Mouse (Mus musculus) megakaryocyte, adult 5-6 weeks (primary cell): ENCODE data around the gene Exosc5. TPM values are rescaled to one million over a fixed set of nuclear protein-coding genes. Genes with fewer than 3 reads are reported as not detected.
A peak's percentile ranks its signal among the peaks of the same experiment; 100 is the strongest.

Experiments
- ATAC-seq: 2 replicates; pipeline ENCODE4 v1.8.0; 2016; ENCODE audit warnings: mild to moderate bottlenecking, inconsistent platforms; ENCODE audit not compliant: poor library complexity, severe bottlenecking
- total RNA-seq, 2 experiments: library from RNA; stranded (forward) in 1 of 2; stranded (reverse) in 1 of 2; fragments of 153-499, 151-499 nt in 1 of 2; fragments of 221-1000, 200-1000 nt in 1 of 2; gene quantifications; 2 replicates each; pipeline versions ENCODE4 v1.2.3 to v1.2.4; 2015 to 2017

Exosc5 gene
- total RNA-seq (2015) (31.5 and 33.7 TPM in 2 replicates), total RNA-seq (2017) (19.4 and 20.9 TPM in 2 replicates)

DNA sequence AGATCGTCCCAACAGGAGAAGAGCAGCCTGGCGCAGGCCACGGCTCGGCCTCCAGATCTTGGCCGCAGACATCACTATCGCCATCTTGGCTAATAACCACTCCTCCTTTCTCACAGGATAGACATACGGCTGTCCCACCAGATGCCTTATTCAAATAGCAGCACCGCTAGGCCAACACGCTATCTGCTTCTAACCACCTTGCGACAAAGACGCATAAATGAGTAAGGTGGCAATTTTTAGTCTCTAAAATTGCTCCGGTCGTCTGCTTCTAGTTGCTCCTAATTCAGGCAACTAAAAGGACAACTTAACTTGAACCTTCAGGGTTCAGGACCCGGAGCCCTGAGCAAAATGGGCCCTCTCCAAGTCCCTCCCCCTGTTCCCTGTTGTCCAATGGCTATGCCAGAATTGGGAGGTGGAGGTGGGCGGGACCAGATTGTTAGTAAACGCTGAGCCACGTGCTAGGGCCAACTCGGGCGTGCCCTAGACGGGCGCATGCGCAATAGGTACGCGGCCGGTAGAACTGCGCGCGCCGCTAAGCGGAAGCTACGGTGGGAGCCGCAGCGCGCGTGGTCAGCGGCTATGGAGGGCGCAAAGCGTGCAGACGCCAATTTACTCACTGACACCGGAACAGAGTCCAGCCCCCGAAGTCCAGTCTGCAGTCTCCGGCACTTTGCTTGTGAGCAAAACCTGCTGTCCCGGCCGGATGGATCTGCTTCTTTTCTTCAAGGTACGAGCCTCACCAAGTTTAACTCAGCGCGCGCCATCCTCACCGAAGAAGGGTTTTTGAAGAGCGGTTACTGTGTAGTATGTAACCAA is at the start of gene Exosc5, which contains the start of gene Bckdha:
Gene Exosc5 (plus strand): TSS at position 508 of the 816 bp plus-strand sequence.
Gene Bckdha (minus strand): TSS at position 325 of the 816 bp plus-strand sequence.
- ATAC-seq, result peak; percentile 99

DNA sequence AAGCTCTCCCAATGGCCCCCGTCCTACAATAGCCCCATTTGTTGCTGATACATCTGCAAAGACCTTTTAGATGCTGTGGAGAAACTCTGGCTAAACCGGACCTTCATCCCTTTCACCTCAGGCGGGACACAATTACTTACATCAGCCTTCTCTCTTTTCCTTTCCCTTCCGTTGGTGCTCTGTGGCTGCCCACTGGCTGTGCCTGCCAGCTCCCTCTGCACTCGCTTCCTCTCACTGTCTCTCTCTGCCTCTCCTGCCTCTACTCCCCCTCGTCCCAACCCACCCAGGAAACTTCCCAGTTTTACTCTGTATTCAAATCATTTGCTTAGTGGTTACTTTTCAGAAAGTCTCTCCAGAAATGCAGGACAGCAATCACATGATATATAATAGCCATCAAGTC is 48.9 kb upstream of the Exosc5 start:
- no peak for ATAC-seq

DNA sequence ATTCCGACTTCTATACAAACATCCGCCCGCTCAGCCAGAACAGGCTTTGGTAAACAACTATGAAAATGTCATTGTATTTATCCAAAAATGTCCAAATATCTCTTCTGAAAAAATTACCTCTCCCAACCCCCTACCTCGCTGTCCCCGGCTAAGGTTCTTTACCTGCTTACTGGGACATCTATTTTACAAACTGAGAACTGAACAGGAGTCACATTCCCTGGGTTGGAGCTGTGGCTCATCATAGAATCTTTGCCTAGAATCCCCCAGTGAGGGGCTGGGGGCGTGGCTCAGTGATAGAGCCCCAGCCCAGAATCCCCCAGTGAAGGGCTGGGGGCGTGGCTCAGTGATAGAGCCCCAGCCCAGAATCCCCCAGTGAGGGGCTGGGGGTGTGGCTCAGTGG is 47.5 kb upstream of the Exosc5 start:
- ATAC-seq, result no peak

DNA sequence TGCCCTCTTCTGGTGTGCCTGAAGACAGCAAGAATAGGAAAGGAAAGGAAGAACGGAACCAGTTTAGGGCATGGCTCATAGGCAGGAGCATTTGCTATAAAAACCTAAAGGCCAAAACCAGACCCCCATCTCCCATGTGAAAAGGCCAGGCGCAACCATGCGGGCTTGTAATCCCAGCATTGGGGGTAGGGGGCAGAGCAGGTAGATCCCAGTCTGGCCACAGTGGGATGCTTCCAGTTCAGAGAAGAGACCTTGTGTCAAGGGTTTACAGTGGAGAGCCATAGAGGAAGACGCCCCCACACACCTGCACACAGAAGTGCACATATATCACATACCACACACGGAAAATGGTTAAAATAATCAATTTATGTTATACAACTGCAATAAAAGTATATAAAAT is 44.9 kb upstream of the Exosc5 start:
- ATAC-seq, result no peak

DNA sequence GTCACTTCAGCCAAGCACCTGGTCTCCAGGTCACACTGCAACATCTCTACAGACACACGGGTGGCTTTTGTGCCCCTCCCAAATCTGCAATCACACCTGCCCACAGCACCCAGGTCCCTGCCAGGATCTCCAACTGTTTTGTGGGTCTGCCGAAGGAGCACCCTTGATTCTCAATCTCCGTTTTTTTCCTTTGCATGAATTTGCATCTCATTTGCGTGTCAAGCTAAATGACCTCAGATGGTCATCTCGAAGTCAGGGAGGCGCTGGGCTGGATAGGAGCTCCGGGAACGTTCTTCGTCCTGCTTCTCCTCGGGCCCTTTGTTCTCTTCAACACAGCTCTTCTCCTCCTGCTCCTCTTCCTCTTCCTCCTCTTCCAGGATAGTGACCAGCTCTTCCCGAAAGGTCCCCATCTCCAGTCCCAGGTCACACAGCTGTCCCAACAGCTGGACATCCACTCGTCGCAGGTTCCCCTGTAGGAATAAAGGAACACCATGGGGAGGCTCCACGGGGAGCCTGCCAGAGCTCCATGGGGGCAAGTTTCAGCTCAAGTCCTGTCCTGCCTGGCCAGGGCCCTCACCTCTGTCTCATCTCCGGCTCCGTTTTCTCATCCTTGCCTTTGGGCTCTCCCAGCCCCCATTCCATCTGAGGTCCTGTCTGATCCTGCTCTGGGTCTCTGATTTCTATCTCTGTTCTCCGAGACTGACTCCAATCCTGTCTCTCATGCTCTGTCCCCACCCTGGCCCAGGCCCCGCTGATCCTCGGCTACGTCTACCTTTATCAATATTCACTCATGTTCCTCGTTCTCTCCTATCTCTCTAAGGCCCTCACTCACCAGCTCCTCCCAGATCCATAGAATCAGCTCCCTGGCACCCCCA is 43.9 kb upstream of the Exosc5 start:
- no peak for ATAC-seq

DNA sequence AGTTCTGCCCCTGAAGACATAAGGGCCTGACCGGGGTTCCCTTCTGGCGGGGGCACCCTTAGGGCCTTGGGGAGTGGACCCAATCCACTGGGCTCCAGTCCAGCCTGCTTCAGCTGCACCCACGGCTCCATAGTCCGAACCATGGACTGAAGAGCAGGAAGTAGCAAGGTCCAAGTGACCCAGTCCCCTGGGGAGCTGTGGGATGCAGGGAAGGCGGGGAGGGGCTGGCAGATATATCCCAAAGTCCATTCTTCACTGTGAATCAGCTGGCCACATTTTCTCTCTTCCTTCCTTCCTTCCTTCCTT is 43.3 kb upstream of the Exosc5 start, which contains the start of gene Erich4:
Gene Erich4 (minus strand): TSS at position 187 of the 306 bp plus-strand sequence.
- no peak for ATAC-seq

DNA sequence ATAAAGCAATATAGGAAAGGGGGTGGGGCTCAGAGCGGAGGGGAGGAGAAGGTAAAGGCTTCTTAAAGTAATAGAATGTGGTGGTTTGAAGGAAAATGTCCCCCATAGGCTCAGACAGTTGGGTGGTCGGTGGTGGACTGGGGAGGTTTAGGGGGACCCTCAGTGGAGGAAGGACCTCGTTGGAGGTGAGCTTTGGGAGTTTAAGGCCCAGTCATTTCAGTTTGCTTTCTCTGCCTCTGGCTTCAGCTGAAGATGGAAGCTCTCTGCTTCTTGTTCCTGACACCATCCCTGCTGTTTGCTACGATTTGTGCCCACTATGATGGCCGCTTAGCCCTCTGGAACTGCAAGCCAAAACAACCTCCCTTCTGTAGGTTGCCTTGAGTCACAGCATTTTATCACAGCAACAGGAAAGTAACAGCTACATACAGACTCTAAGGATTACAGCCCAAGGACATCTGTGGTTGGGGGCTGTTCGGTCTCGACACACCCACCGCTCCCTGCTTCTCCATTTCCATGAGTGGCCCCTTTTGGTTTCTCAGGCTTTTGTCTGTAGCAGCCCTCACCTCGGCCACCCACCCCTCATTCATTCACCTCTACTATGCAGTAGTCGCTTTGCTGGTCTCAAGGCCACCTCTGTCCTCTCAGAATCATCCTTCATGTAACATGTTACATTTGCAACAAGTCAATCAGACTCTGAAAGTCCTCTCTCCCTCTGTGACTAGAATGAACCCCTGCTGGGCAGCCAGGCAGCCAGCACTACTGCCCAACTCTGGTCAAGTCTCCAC is 41.4 kb upstream of the Exosc5 start:
- no peak for ATAC-seq

DNA sequence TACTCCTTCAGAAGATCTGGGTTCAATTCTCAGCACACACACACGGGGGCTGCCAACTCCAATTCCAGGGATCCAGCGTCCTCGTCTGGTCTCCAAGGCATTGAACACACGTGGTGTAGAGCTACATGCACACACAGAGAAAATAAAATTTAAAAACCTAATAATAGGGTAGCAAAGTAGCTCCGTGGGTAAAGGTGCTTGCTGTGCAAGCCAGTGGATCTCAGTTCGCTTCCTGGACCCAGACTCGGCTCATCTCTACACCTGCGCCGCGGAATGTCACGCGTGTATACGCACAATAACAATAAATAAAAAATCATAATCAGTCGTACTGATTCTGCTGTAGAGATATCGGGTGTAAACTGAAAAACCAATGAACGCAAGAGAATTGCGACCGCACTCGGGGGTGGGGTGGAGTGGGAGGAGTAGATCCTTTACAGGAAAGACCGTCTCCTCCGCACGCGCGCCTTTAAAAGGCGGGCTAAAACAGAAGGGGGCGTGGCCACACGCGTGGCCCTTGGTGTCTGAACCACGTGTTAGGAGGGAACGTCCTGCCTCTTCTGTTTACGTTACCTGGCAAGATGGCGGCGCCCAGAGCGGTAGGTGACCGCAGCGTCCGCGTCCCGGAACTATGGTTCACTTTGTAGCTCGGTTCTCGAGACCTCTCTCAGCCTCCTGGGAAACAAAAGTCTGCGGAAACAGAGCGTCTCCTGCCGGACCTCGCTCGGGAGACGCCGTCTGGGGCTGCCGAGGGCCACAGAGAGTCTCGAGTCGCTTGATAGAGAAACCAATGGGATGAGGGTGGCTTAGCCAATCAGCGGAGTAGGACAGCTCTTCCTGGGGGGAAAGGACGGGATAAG is 39.9 kb upstream of the Exosc5 start, which contains the start of gene Dmac2:
Gene Dmac2 (plus strand): TSS at position 550 of the 857 bp plus-strand sequence.
- ATAC-seq, result peak; percentile 99

DNA sequence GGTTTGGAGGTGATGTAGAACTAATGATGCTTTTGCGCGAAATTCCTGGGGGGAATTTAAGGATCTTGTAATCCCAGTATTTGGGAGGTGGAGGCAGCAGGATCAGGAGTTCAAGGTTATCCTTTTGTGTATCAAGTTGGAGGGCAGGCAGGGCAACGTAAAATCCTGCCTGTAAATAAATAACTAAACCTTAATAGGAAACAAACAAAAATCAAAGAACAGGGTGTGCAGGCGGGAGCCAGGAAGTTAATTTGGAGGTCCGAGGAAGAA is 39.3 kb upstream of the Exosc5 start:
- ATAC-seq, result no peak

DNA sequence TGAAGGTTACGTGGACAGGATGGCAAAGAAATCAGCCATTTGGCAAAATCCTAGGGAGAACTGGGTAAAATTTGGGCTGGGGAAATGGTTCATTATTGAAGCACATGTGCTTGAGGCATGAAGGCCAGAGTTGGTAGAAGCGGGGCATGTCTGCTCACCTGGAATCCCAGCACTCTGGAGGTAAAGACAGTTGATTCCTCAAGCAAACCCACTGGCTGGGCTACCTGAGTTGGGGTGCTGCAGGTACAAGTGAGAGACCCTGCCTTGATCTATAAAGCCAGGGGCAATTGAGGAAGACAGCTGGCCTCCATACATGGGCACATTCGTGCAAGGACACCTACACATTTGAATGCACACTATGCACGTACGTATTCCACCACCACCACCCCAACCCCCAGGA is 38.9 kb upstream of the Exosc5 start:
- ATAC-seq, result no peak

DNA sequence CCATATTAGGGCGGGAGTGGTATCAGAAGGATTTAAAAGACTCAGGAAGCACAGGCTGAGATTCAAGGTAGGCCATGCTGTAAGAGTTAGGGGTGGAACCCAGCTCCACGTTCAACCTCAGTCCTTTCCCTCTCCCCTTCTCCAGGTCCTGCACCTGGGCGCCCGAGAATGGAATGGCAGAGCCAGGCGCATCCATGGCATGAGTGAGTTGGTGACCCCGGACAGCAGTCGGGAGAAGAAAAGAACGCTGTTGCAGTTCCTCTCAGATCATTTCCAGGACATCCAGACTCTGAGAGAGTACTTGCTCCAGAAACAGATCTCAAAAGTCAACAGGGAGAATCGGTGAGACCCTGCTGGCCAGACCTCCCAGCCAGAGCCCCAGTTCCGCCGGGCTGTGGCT is 38.2 kb upstream of the Exosc5 start:
- ATAC-seq, result no peak

DNA sequence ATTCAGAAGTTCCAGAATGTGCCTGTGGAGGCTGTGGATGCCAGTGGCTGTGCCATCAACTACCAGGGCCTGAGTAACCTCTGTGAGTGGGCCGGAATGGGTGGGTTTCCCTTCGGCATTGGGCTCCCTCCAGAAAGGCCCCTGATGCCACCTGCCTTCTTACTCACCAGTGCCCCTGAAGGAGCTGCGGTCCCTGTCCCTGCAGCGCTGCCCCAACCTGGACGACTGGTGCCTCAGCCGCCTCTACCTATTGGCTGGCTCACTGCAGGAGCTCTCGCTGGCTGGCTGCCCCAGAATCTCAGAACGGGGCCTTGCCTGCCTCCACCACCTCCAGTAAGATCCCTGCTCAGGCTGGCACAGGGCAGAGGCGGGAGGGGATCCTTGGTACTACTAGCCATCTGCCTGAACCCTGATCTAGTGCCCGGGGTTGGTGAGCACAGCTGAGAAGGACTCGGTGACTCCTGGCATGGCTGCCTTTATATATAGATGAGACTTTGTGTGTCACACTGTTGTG is 35.0 kb upstream of the Exosc5 start:
- no peak for ATAC-seq

DNA sequence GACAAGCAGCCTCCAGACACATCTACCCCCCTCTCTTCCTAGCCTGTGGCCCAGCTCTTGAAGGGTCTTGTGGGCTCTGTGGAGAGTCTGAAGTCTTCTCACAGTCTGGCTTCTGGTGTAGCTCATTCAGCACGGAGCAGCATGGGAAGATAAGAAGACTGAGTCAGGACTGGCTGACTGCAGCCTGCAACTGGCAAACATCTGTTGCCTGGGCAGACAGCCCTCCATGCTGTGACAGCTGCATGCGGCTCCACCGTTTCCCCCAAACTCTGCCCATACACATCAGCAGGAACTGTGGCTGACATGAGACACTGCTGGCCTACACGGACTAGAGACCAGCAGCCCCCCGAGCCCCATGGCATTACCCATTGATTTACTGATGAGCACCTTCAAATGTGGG is 34.1 kb upstream of the Exosc5 start:
- no peak for ATAC-seq

DNA sequence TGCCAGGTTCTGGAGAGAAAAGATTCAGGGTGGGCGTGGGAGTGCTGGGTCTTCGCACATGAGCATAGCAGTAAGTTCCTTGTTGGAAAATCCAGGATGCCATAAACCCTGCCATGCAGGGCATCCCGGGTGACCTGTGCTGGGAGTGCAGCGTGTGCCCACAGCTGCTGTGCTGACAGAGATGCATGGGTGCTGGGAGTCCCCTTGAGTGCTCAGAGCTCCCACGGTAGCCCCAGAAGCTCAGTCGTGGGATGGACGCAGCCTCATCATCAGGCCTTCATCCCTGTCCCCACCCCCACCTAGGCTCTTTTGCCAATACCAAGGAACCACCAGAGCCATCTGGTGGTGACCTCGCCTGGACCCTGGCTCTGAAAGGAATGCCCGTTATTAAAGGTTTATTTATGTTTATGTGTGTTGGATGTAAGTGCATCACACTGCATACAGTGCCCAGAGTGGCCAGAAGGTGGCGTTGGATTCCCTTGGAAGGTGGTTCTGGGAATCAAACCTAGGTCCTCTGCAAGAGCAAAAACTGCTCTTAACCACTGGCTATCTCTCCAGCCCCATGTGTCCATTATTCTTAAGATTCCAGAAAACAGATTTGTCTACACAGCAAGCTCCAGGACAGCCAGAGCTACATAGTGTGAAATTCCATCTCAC is 33.2 kb upstream of the Exosc5 start:
- ATAC-seq, result peak; percentile 34; the same call in 1 of the 2 replicates

DNA sequence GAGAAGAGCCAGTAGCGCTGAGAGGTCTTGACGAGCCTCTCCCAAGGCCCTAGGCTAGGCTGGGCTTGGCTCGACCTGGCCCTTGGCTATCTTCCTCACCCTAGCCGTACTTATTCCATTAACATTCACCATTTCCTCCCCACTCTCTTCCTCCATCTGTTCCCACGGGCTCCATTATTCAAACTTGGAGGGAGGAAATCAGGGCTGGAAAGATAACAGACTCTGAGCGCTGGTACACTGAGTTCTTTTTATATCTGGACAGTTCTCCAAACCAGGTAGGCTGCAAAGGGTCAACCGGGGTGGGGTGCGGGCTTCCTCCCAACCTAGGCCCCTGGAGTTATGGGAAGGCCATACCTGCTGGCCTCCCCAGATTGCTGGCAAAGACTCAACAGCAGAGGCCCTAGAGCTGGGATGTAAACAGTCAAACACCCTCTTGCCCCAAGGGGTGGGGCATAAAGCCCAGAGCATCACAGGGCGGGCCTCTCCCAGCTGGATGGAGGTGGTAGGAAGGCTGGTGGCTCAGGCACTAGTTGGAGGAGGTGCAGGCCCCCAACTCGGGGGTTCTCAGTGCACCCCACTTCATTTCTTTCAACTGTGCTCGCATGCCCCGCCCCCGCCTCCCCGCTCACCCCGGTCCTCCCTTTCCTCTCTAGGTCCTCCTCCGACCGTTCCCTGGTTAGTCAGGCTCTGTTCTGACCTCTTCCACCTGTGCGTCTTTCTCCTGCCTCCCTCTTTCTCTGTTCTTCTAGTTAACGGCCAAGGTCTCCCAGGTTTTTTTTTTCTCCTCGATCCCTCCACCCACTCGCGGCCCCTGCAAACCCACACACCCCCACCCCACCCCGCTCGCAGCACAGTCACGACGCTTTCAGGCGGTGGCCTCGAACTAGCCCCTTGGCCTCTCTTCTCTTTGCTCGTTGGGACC is 32.2 kb upstream of the Exosc5 start, which contains the start of gene B3gnt8:
Gene B3gnt8 (plus strand): TSS at position 146 of the 922 bp plus-strand sequence.
- ATAC-seq, result peak; percentile 19; the same call in 1 of the 2 replicates

DNA sequence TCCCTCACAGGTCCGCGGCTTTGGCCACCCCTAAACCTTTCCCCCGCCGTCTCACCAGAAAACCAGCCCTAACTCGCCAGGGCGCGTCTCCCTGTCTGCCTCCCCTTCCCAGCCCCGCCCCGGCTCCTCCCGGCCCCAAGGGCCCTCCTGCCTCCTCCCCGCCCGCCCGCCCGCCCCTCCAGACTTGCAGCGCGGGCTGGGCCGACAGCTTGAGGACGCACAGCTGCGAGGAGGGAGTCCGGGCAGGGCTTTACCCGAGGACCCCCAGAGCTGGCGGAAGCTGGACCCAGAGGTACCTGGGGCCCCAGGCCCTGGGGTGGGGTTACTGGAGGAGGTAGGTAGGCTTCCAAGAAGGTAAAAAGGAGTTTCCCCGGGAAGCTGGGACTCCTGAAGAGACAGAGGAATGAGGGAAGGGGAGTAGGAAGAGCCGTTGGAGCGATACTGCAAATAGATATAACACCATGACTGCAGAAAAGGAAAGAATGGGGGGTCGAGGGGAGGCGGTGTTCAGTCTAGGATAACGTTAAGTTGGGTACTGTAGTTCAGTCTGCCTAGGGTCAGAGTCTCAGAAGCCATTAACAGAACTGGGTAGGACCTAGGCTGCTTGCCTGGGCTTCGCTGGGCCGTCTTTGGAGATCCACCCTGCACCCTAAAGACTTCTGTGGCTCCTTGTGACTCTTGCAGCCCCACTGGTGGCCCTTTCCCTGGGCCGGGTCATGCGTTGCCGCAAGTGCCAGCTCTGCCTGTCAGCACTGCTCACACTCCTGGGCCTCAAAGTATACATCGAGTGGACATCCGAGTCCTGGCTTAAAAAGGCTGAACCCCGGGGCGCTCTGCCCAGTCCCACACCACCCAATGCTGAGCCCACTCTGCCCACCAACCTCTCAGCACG is 31.3 kb upstream of the Exosc5 start:
- peak; percentile 52 for ATAC-seq

DNA sequence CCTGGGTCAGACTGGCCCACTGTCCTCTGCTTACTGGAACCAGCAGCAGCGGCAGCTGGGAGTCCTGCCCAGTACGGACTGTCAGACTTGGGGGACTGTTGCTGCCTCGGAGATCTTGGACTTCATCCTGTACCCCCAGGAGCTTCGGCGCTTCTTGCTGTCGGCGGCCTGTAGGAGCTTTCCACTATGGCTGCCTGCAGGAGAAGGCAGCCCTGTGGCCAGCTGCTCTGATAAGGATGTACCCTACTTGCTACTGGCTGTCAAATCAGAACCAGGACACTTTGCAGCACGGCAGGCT is 30.7 kb upstream of the Exosc5 start:
- ATAC-seq, result no peak
